Mouse (Mus musculus) layer of hippocampus, postnatal 10 days (tissue): ENCODE measurements at regions not wholly inside any gene's neighbourhood (a gene's known extent, or its start where the extent isn't known, plus 50 kb on each side); places are given as distances from the start of the nearest gene placed in this dataset.

Experiments used
- DNase-seq, 2 experiments: peaks; one replicate each; pipeline ENCODE4 v3.0.0; 2021; ENCODE audit warnings: low spot score in 2 of 2

GRCm38 (mm10) chr7:119089931-119090330 is 94.5 kb downstream of the Gpr139 start:
- peak; percentile 13 to 16 for DNase-seq

- DNase-seq = no peak
Measured at GRCm38 (mm10) chr7:119088537-119088936, 93.5 kb upstream of the Gprc5b start.

GRCm38 (mm10) chr7:119087723-119088419 is 92.9 kb upstream of the Gprc5b start:
- DNase-seq = no peak

GRCm38 (mm10) chr7:119085696-119086451 is 90.9 kb upstream of the Gprc5b start:
- DNase-seq = no peak

GRCm38 (mm10) chr7:119076712-119077619 is 82.0 kb upstream of the Gprc5b start:
- DNase-seq = peak in 1 of 2 experiments; percentile 25

DNA sequence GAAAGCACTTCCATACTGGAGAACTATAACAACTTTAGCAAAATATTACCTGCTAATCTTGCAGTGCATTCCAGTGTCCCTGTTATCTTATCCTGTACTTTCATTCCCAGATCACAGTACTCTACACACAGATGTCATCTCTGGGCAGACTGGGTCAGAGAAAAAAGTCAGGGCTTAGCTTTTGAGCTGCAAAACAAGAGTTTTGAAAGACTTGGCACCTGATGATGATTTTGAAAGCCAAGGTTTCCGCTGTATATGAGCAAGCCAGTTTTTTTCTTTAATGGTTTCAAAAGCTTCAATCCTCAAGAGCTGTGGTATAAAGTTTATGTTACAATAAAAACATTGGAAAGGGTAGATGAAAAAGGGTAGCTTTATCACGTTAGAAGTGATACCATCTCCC is 71.0 kb upstream of the Gprc5b start:
- DNase-seq = no peak
